Mouse (Mus musculus): ENCODE measurements around the gene Edn3.

- TF ChIP-seq POLR2A (IDR thresholded peaks at IDR 0.05; ENCODE audit: control insufficient read depth in 1 of 2, insufficient read depth in 1 of 2, low read depth in 1 of 2, low read length in 2 of 2, poor library complexity in 1 of 2) = no peak
- TF ChIP-seq CTCF (IDR thresholded peaks at IDR 0.05 in 2 of 3, conservative IDR thresholded peaks at IDR 0.05 in 1 of 3; ENCODE audit: control insufficient read depth in 1 of 3, insufficient read depth in 1 of 3, low read depth in 2 of 3, low read length in 3 of 3, poor library complexity in 1 of 3, severe bottlenecking in 1 of 3) = no peak
- TF ChIP-seq ELF1 (IDR thresholded peaks at IDR 0.05; ENCODE audit: low read depth, low read length) = no peak
- TF ChIP-seq TBP (IDR thresholded peaks at IDR 0.05; ENCODE audit: low read depth, low read length) = no peak
- no peak for TF ChIP-seq JUND (IDR thresholded peaks at IDR 0.05; ENCODE audit: low read depth, low read length)
- no peak for TF ChIP-seq ZKSCAN1 (IDR thresholded peaks at IDR 0.05; ENCODE audit: low read depth, low read length)
- no peak for TF ChIP-seq USF2 (IDR thresholded peaks at IDR 0.05; ENCODE audit: borderline replicate concordance in 1 of 2, insufficient read depth in 1 of 2, low read depth in 1 of 2, low read length in 2 of 2)
- no peak for TF ChIP-seq TAL1 (IDR thresholded peaks at IDR 0.05; ENCODE audit: low read length)
- TF ChIP-seq RAD21 (IDR thresholded peaks at IDR 0.05; ENCODE audit: low read depth, low read length) = no peak
- TF ChIP-seq ZNF384 (IDR thresholded peaks at IDR 0.05; ENCODE audit: low read depth, low read length) = no peak
Observed at GRCm38 (mm10) chr2:174833608-174834007, 73.2 kb downstream of the Edn3 start.

All from MEL (cell line).